Mouse (Mus musculus) thymus, adult 2 months (tissue): Measurements from ENCODE around the gene 6030445D17Rik.

Experiments
- CTCF ChIP-seq: fragments of 200-500 bp; IDR thresholded peaks from 2 replicates; pipeline ENCODE4 v1.5.1; 2012; ENCODE audit warnings: mild to moderate bottlenecking, control low read depth, low read length, moderate library complexity, borderline replicate concordance; ENCODE audit not compliant: control insufficient read depth, poor library complexity, insufficient read depth; ENCODE audit errors: extremely low read depth
- POLR2A ChIP-seq: fragments of 200-500 bp; IDR thresholded peaks from 2 replicates; pipeline ENCODE4 v1.6.1; 2012; ENCODE audit warnings: mild to moderate bottlenecking, low read length, control low read depth, moderate library complexity; ENCODE audit not compliant: control insufficient read depth, poor library complexity, insufficient read depth; ENCODE audit errors: extremely low read depth

DNA sequence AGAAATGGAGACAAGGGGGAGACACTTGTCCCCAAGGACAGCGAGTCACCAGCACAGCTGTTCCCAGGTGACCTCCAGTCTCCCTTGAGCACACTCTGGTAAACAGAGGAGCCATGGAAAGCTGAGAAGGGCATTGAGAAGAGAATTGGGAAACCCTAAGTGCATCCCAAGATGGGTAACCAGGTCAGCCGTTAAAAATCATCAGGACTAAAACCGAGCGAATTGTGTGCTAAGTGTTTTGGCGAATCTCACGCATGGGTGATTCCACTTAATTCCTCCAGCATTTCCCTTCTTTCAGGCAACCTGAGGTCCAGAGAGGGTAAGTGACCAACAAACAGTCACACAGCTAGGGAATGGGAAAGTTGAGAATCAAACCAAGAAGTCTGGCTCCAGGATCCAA, 42.7 kb upstream of the 6030445D17Rik start:
- no peak for TF ChIP-seq CTCF
- no peak for TF ChIP-seq POLR2A
